Mouse (Mus musculus): ENCODE measurements around the gene Podxl2. TPM values are rescaled to one million over a fixed set of nuclear protein-coding genes. Genes with fewer than 3 reads are reported as not detected.
A peak's percentile ranks its signal among the peaks of the same experiment; 100 is the strongest.

Gene Podxl2
- polyA plus RNA-seq, 1 experiment, result 35.8 TPM

- no peak for DNase-seq
- TF ChIP-seq POLR2A (IDR thresholded peaks at IDR 0.05; ENCODE audit: borderline replicate concordance, extremely low read depth, low read depth, low read length) (no peak), CTCF (IDR thresholded peaks at IDR 0.05; ENCODE audit: insufficient read depth, low read length) (no peak)
- 67% methylated on average over 4 of the region's 4 CpGs for WGBS
- H3K4me1 ChIP-seq (ENCODE audit: control insufficient read depth, insufficient read depth, low read length), result peaks cover 17% of the 10 kb centered on the region
- H3K4me3 ChIP-seq (replicated peaks; ENCODE audit: extremely low read depth, low read depth, low read length), result no peak overlapping the region
Measured at GRCm38 (mm10) chr6:88904456-88904974, 29.7 kb upstream of the Podxl2 start.

GRCm38 (mm10) chr6:88903708-88904107 is 28.9 kb upstream of the Podxl2 start:
- TF ChIP-seq CTCF (IDR thresholded peaks at IDR 0.05; ENCODE audit: insufficient read depth, low read length) (no peak), POLR2A (IDR thresholded peaks at IDR 0.05; ENCODE audit: borderline replicate concordance, extremely low read depth, low read depth, low read length) (no peak)
- 63% methylated on average over 5 of the region's 5 CpGs for WGBS
- H3K4me3 ChIP-seq (replicated peaks; ENCODE audit: extremely low read depth, low read depth, low read length), result no peak overlapping the region
- no peak for DNase-seq
- peaks cover 17% of the 10 kb centered on the region for H3K4me1 ChIP-seq (ENCODE audit: control insufficient read depth, insufficient read depth, low read length)

- H3K4me3 ChIP-seq (replicated peaks; ENCODE audit: extremely low read depth, low read depth, low read length), result peak within 1 kb of the TSS; percentile 91
- DNase-seq, result peak; percentile 91
- under 1% methylated on average over 66 of the region's 66 CpGs for WGBS
- TF ChIP-seq CTCF (IDR thresholded peaks at IDR 0.05; ENCODE audit: insufficient read depth, low read length), result no peak
- TF ChIP-seq POLR2A (IDR thresholded peaks at IDR 0.05; ENCODE audit: borderline replicate concordance, extremely low read depth, low read depth, low read length), result peak; percentile 43; the same call in 1 of the 2 replicates
- peaks cover 17% of the 10 kb centered on the region for H3K4me1 ChIP-seq (ENCODE audit: control insufficient read depth, insufficient read depth, low read length)
Measured at GRCm38 (mm10) chr6:88901947-88902820, 27.3 kb upstream of the Podxl2 start, which contains the start of gene Tpra1. TSS of gene Tpra1 (plus strand) at chr6:88902251.

- TF ChIP-seq CTCF (IDR thresholded peaks at IDR 0.05; ENCODE audit: insufficient read depth, low read length) (no peak), POLR2A (IDR thresholded peaks at IDR 0.05; ENCODE audit: borderline replicate concordance, extremely low read depth, low read depth, low read length) (peak; percentile 50; the same call in 1 of the 2 replicates)
- peaks cover 15% of the 10 kb centered on the region for H3K4me1 ChIP-seq (ENCODE audit: control insufficient read depth, insufficient read depth, low read length)
- 9% methylated on average over 5 of the region's 5 CpGs for WGBS
- DNase-seq, result peak; percentile 46
- H3K4me3 ChIP-seq (replicated peaks; ENCODE audit: extremely low read depth, low read depth, low read length), result peak overlapping the region; percentile 84
Measured at GRCm38 (mm10) chr6:88901471-88901870, 26.6 kb upstream of the Podxl2 start.

- DNase-seq, result no peak
- H3K4me1 ChIP-seq (ENCODE audit: control insufficient read depth, insufficient read depth, low read length), result peaks cover 6% of the 10 kb centered on the region; the same call in 1 of the 2 replicates
- WGBS, result 86% methylated on average over 2 of the region's 2 CpGs
- H3K4me3 ChIP-seq (replicated peaks; ENCODE audit: extremely low read depth, low read depth, low read length), result no peak overlapping the region
- TF ChIP-seq CTCF (IDR thresholded peaks at IDR 0.05; ENCODE audit: insufficient read depth, low read length) (no peak), POLR2A (IDR thresholded peaks at IDR 0.05; ENCODE audit: borderline replicate concordance, extremely low read depth, low read depth, low read length) (no peak)
Measured at GRCm38 (mm10) chr6:88899628-88900027, 24.8 kb upstream of the Podxl2 start.

GRCm38 (mm10) chr6:88899086-88899485 is 24.2 kb upstream of the Podxl2 start:
- no peak for DNase-seq
- WGBS, result 56% methylated on average over 4 of the region's 4 CpGs
- H3K4me1 ChIP-seq (ENCODE audit: control insufficient read depth, insufficient read depth, low read length), result peaks cover 6% of the 10 kb centered on the region; the same call in 1 of the 2 replicates
- H3K4me3 ChIP-seq (replicated peaks; ENCODE audit: extremely low read depth, low read depth, low read length), result no peak overlapping the region
- TF ChIP-seq CTCF (IDR thresholded peaks at IDR 0.05; ENCODE audit: insufficient read depth, low read length), result no peak
- no peak for TF ChIP-seq POLR2A (IDR thresholded peaks at IDR 0.05; ENCODE audit: borderline replicate concordance, extremely low read depth, low read depth, low read length)

GRCm38 (mm10) chr6:88898534-88899048 is 23.7 kb upstream of the Podxl2 start, which contains the start of gene Mcm2:
TSS of gene Mcm2 (minus strand) at chr6:88898780.
- peak; percentile 93 for DNase-seq
- 0% methylated on average over 33 of the region's 33 CpGs for WGBS
- peaks cover 5% of the 10 kb centered on the region; the same call in 1 of the 2 replicates for H3K4me1 ChIP-seq (ENCODE audit: control insufficient read depth, insufficient read depth, low read length)
- TF ChIP-seq CTCF (IDR thresholded peaks at IDR 0.05; ENCODE audit: insufficient read depth, low read length) (no peak), POLR2A (IDR thresholded peaks at IDR 0.05; ENCODE audit: borderline replicate concordance, extremely low read depth, low read depth, low read length) (peak; percentile 15; the same call in 1 of the 2 replicates)
- H3K4me3 ChIP-seq (replicated peaks; ENCODE audit: extremely low read depth, low read depth, low read length), result peak within 1 kb of the TSS; percentile 76

- Histone ChIP-seq H3K4me1 (ENCODE audit: control insufficient read depth, insufficient read depth, low read length) (no peaks in the 10 kb centered on the region), H3K4me3 (replicated peaks; ENCODE audit: extremely low read depth, low read depth, low read length) (no peak overlapping the region)
- WGBS, result 81% methylated on average over 7 of the region's 7 CpGs
- no peak for TF ChIP-seq CTCF (IDR thresholded peaks at IDR 0.05; ENCODE audit: insufficient read depth, low read length)
- no peak for TF ChIP-seq POLR2A (IDR thresholded peaks at IDR 0.05; ENCODE audit: borderline replicate concordance, extremely low read depth, low read depth, low read length)
- no peak for DNase-seq
Measured at GRCm38 (mm10) chr6:88897246-88897645, 22.4 kb upstream of the Podxl2 start.

- TF ChIP-seq POLR2A (IDR thresholded peaks at IDR 0.05; ENCODE audit: borderline replicate concordance, extremely low read depth, low read depth, low read length) (no peak), CTCF (IDR thresholded peaks at IDR 0.05; ENCODE audit: insufficient read depth, low read length) (no peak)
- DNase-seq, result no peak
- Histone ChIP-seq H3K4me1 (ENCODE audit: control insufficient read depth, insufficient read depth, low read length) (no peaks in the 10 kb centered on the region), H3K4me3 (replicated peaks; ENCODE audit: extremely low read depth, low read depth, low read length) (no peak overlapping the region)
- WGBS, result 80% methylated on average over 6 of the region's 6 CpGs
Measured at GRCm38 (mm10) chr6:88895943-88896342, 21.1 kb upstream of the Podxl2 start.

Data from lung, adult 2 months (tissue).